Mouse (Mus musculus) CH12.LX (cell line): ENCODE measurements around the gene Sox2. TPM values are rescaled to one million over a fixed set of nuclear protein-coding genes. Genes with fewer than 3 reads are reported as not detected.

Experiments
- DNase-seq: peaks from one replicate; pipeline ENCODE4 v3.0.0-alpha.2; 2013; ENCODE audit errors: extremely low read depth
- H3K27ac ChIP-seq: 2 replicates; pipeline ENCODE4 v1.5.1; 2012; ENCODE audit warnings: low read depth, mild to moderate bottlenecking, control low read depth, moderate library complexity; ENCODE audit not compliant: insufficient read depth
- H3K27me3 ChIP-seq: replicated peaks from 2 replicates; pipeline ENCODE3; 2012; ENCODE audit warnings: inconsistent platforms
- H3K36me3 ChIP-seq, 2 experiments: replicated peaks in 1 of 2; 2 replicates each; pipeline versions ENCODE3 to v1.6.1; 2012; ENCODE audit warnings: inconsistent platforms in 1 of 2, low read length in 1 of 2, mild to moderate bottlenecking in 1 of 2, mixed read lengths in 1 of 2, moderate library complexity in 1 of 2; ENCODE audit not compliant: control insufficient read depth in 1 of 2, insufficient read depth in 1 of 2
- H3K4me1 ChIP-seq, 2 experiments: 2 replicates each; pipeline ENCODE4 v1.6.1; 2012; ENCODE audit warnings: inconsistent platforms in 1 of 2, moderate library complexity in 1 of 2; ENCODE audit not compliant: insufficient read depth in 2 of 2, control insufficient read depth in 1 of 2
- H3K4me2 ChIP-seq: 2 replicates; pipeline ENCODE4 v1.6.1; 2012; ENCODE audit warnings: low read depth, mild to moderate bottlenecking, control low read depth; ENCODE audit not compliant: poor library complexity, insufficient read depth, severe bottlenecking
- H3K4me3 ChIP-seq, 3 experiments: fragments of 150-350 bp in 1 of 3; sonication (generic) in 1 of 3; replicated peaks in 1 of 3; 2 replicates each; pipeline versions ENCODE3 to v1.5.1; 2011 to 2012; ENCODE audit warnings: low read depth in 2 of 3, low read length in 2 of 3, mild to moderate bottlenecking in 2 of 3, moderate library complexity in 2 of 3, control low read depth in 1 of 3, improper control_type of control experiment in 1 of 3, inconsistent platforms in 1 of 3, mixed read lengths in 1 of 3; ENCODE audit not compliant: poor library complexity in 1 of 3
- H3K79me2 ChIP-seq: replicated peaks from 2 replicates; pipeline ENCODE4 v1.6.1; 2012; ENCODE audit warnings: mild to moderate bottlenecking, moderate library complexity; ENCODE audit not compliant: control insufficient read depth, poor library complexity, insufficient read depth, severe bottlenecking; ENCODE audit errors: extremely low read depth
- H3K9ac ChIP-seq: 2 replicates; pipeline ENCODE4 v1.6.1; 2012; ENCODE audit warnings: low read depth, mild to moderate bottlenecking, control low read depth, moderate library complexity; ENCODE audit not compliant: insufficient read depth
- H3K9me3 ChIP-seq: replicated peaks from 2 replicates; pipeline ENCODE3; 2012; ENCODE audit warnings: low read length, inconsistent platforms, mixed read lengths
- BHLHE40 ChIP-seq: IDR thresholded peaks from 2 replicates; pipeline ENCODE4 v1.6.1; 2011; ENCODE audit warnings: mild to moderate bottlenecking, low read depth, low read length, improper control_type of control experiment
- CHD1 ChIP-seq: IDR thresholded peaks from 2 replicates; pipeline ENCODE4 v1.6.1; 2012; ENCODE audit warnings: low read depth, low read length, improper control_type of control experiment, inconsistent platforms
- CHD2 ChIP-seq: IDR thresholded peaks from 2 replicates; pipeline ENCODE4 v1.6.1; 2011; ENCODE audit warnings: low read length, improper control_type of control experiment
- CTCF ChIP-seq, 2 experiments: IDR thresholded peaks in 1 of 2; conservative IDR thresholded peaks in 1 of 2; 2 replicates each; pipeline ENCODE4 v1.5.1; 2011 to 2012; ENCODE audit warnings: low read depth in 2 of 2, low read length in 2 of 2, improper control_type of control experiment in 1 of 2, inconsistent platforms in 1 of 2, mild to moderate bottlenecking in 1 of 2, moderate library complexity in 1 of 2
- E2F4 ChIP-seq: IDR thresholded peaks from 2 replicates; pipeline ENCODE4 v1.6.1; 2011; ENCODE audit warnings: low read depth, low read length, improper control_type of control experiment; ENCODE audit not compliant: insufficient replicate concordance
- ELF1 ChIP-seq: IDR thresholded peaks from 2 replicates; pipeline ENCODE4 v1.6.1; 2014; ENCODE audit warnings: low read depth, mild to moderate bottlenecking, inconsistent platforms, low read length, improper control_type of control experiment
- EP300 ChIP-seq: IDR thresholded peaks from 2 replicates; pipeline ENCODE4 v1.6.1; 2011; ENCODE audit warnings: low read length, improper control_type of control experiment
- ETS1 ChIP-seq: conservative IDR thresholded peaks from 2 replicates; pipeline ENCODE4 v1.6.1; 2012; ENCODE audit warnings: low read depth, mild to moderate bottlenecking, inconsistent platforms, low read length, improper control_type of control experiment, moderate library complexity
- GABPA ChIP-seq: IDR thresholded peaks from 2 replicates; pipeline ENCODE4 v1.6.1; 2012; ENCODE audit warnings: low read depth, low read length, improper control_type of control experiment, inconsistent platforms; ENCODE audit not compliant: insufficient replicate concordance
- HCFC1 ChIP-seq: IDR thresholded peaks from 2 replicates; pipeline ENCODE4 v1.6.1; 2012; ENCODE audit warnings: low read depth, mild to moderate bottlenecking, inconsistent platforms, low read length, improper control_type of control experiment
- JUN ChIP-seq: IDR thresholded peaks from 2 replicates; pipeline ENCODE4 v1.6.1; 2011; ENCODE audit warnings: low read depth, mild to moderate bottlenecking, low read length, improper control_type of control experiment, moderate library complexity; ENCODE audit not compliant: insufficient read depth
- JUND ChIP-seq: conservative IDR thresholded peaks from 2 replicates; pipeline ENCODE4 v1.6.1; 2011; ENCODE audit warnings: low read depth, low read length, improper control_type of control experiment
- MAFK ChIP-seq: IDR thresholded peaks from 2 replicates; pipeline ENCODE4 v1.6.1; 2011; ENCODE audit warnings: low read length, improper control_type of control experiment; ENCODE audit not compliant: insufficient replicate concordance
- MAZ ChIP-seq: IDR thresholded peaks from 2 replicates; pipeline ENCODE4 v1.6.1; 2012; ENCODE audit warnings: low read depth, mild to moderate bottlenecking, inconsistent platforms, low read length, improper control_type of control experiment, moderate library complexity
- MYC ChIP-seq: IDR thresholded peaks from 2 replicates; pipeline ENCODE4 v1.6.1; 2011; ENCODE audit warnings: low read depth, mild to moderate bottlenecking, improper control_type of control experiment, low read length
- POLR2AphosphoS2 ChIP-seq: IDR thresholded peaks from 2 replicates; pipeline ENCODE4 v1.6.1; 2011; ENCODE audit warnings: low read depth, low read length, improper control_type of control experiment
- RAD21 ChIP-seq: IDR thresholded peaks from 2 replicates; pipeline ENCODE4 v1.6.1; 2011; ENCODE audit warnings: low read depth, mild to moderate bottlenecking, low read length, improper control_type of control experiment, moderate library complexity
- SIN3A ChIP-seq: IDR thresholded peaks from 2 replicates; pipeline ENCODE4 v1.6.1; 2012; ENCODE audit warnings: low read length, improper control_type of control experiment, inconsistent platforms
- SMC3 ChIP-seq: IDR thresholded peaks from 2 replicates; pipeline ENCODE4 v1.6.1; 2011; ENCODE audit warnings: low read depth, low read length, improper control_type of control experiment
- TBP ChIP-seq: conservative IDR thresholded peaks from 2 replicates; pipeline ENCODE4 v1.6.1; 2011; ENCODE audit warnings: low read depth, low read length, improper control_type of control experiment
- USF1 ChIP-seq: IDR thresholded peaks from 2 replicates; pipeline ENCODE4 v1.6.1; 2014; ENCODE audit warnings: low read depth, mild to moderate bottlenecking, inconsistent platforms, low read length, improper control_type of control experiment
- ZKSCAN1 ChIP-seq: IDR thresholded peaks from 2 replicates; pipeline ENCODE4 v1.6.1; 2012; ENCODE audit warnings: low read depth, inconsistent platforms, low read length, improper control_type of control experiment, borderline replicate concordance
- ZNF384 ChIP-seq: IDR thresholded peaks from 2 replicates; pipeline ENCODE4 v1.6.1; 2012; ENCODE audit warnings: low read depth, low read length, improper control_type of control experiment, inconsistent platforms
- dilution Hi-C: fragments of 300-500 bp; cut with MboI; formaldehyde crosslinking; loops from 2 replicates; pipeline ENCODE4 v1.14.3; 2020; ENCODE audit warnings: low sequenced_read_pairs; ENCODE audit not compliant: extremely low pct_unique_long_range_greater_than_20kb, extremely low pct_ligation_motif_present
- in situ Hi-C: fragments of 300-500 bp; cut with MboI; formaldehyde crosslinking; loops from 3 replicates; pipeline ENCODE4 v1.14.3; 2019; ENCODE audit warnings: low sequenced_read_pairs, low pct_ligation_motif_present, low pct_unique_long_range_greater_than_20kb, mixed read lengths
- polyA plus RNA-seq: library from polyadenylated mRNA; unstranded; fragments of >175 nt; gene quantifications from 2 replicates; pipeline ENCODE4 v1.2.1, GENCODE M21; 2012; ENCODE audit warnings: low read depth; ENCODE audit not compliant: insufficient read length
- total RNA-seq, 2 experiments: library from RNA; depleted of rRNA; stranded (reverse); fragments of 300-350 nt in 1 of 2; fragments of >200 nt in 1 of 2; gene quantifications; 2 replicates each; pipeline ENCODE4 v1.2.3; 2012 to 2014

Sox2 gene
- total and polyA plus RNA-seq, 3 experiments: not detected

- peaks cover 84% of the 10 kb centered on the region for H3K9me3 ChIP-seq
- no peaks in the 10 kb centered on the region for H3K79me2 ChIP-seq
- in situ Hi-C loops (no loop called here), dilution Hi-C loops (no loop called here)
- DNase-seq: no peak
- no peak overlapping the region for H3K4me3 ChIP-seq
- no peak overlapping the region for H3K27ac ChIP-seq
- H3K9ac ChIP-seq: no peak overlapping the region
- H3K4me1 ChIP-seq: no peaks in the 10 kb centered on the region
- no peak overlapping the region for H3K4me2 ChIP-seq
- no peaks in the 10 kb centered on the region for H3K27me3 ChIP-seq
- no peak for TF ChIP-seq ZNF384
- TF ChIP-seq USF1: no peak
- no peak for TF ChIP-seq SIN3A
- TF ChIP-seq MAZ: no peak
- no peak for TF ChIP-seq MAFK
- TF ChIP-seq POLR2AphosphoS2: no peak
- TF ChIP-seq CHD1: no peak
- TF ChIP-seq GABPA: no peak
- no peak for TF ChIP-seq ELF1
- no peak for TF ChIP-seq JUN
- TF ChIP-seq CTCF (conservative IDR thresholded peaks at IDR 0.05 in 1 of 2, IDR thresholded peaks at IDR 0.05 in 1 of 2; ENCODE audit: low read depth in 2 of 2, low read length in 2 of 2): no peak
- no peak for TF ChIP-seq JUND
- no peak for TF ChIP-seq ETS1
- TF ChIP-seq EP300: no peak
- TF ChIP-seq BHLHE40: no peak
- TF ChIP-seq CHD2: no peak
- no peak for TF ChIP-seq TBP
- TF ChIP-seq SMC3: no peak
- TF ChIP-seq, all 38 proteins: peak for 0
- no peaks in the 10 kb centered on the region for H3K36me3 ChIP-seq
Measured at GRCm38 (mm10) chr3:34662008-34662711, 12.0 kb downstream of the Sox2 start.

DNA sequence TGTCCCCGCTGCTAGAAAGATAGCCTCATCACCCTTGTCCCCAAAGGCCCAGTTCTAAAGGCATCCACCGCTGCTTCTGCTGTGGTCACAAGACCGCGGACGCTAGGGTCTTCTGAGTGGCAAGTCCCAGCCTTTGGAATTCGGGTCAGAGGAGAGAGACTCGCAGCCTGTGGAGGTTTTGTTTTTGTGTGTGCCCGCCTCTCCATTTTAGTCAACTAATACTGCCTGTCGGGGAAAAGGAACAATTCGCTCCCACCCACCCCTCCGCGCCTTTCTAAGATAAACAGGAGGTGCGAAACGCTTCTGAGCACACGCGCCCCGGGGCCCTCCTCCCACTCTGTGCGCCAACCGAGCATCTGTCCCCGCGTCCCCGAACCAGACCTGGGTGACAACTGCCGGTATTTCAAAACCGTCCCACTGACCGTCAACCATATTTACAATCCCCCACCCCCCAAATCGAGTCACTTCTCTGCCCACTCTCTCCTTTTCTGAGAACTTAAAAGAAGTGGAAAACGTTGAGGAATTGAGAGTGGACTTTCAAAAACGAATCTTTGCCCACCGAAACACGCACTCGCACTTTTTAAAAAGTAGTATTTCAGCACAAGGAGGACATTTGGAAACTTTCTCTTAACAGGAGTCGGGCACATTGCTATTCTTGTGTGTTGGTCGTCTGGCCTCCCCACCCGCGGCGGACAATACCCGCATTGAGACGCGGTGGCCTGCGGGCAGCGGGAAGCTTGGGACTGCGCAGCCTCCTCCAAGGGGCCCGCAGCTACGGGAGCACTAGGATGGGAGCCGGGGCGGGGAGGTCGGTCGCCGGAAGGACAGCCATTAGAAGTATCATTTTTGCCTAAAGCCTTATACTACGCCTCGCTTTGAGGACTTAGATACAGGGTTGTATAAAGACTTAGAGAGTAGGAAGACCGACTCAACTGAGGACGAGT is 12.8 kb downstream of the Sox2 start:
- in situ Hi-C loops: no loop called here
- TF ChIP-seq POLR2AphosphoS2: no peak
- TF ChIP-seq BHLHE40: no peak
- TF ChIP-seq HCFC1: no peak
- TF ChIP-seq MYC: no peak
- TF ChIP-seq MAFK: no peak
- no peak for TF ChIP-seq TBP
- no peak for TF ChIP-seq SMC3
- TF ChIP-seq ZKSCAN1: no peak
- TF ChIP-seq CTCF (conservative IDR thresholded peaks at IDR 0.05 in 1 of 2, IDR thresholded peaks at IDR 0.05 in 1 of 2; ENCODE audit: low read depth in 2 of 2, low read length in 2 of 2): no peak
- TF ChIP-seq E2F4: no peak
- no peak for TF ChIP-seq RAD21
- TF ChIP-seq EP300: no peak
- TF ChIP-seq ETS1: no peak
- no peak for TF ChIP-seq ZNF384
- TF ChIP-seq, all 38 proteins: peak for 0
- H3K9ac ChIP-seq: no peak overlapping the region
- H3K4me1 ChIP-seq: no peaks in the 10 kb centered on the region
- no peak for DNase-seq
- H3K4me3 ChIP-seq: no peak overlapping the region
- H3K9me3 ChIP-seq: peaks cover 80% of the 10 kb centered on the region
- no peak overlapping the region for H3K4me2 ChIP-seq
- no peaks in the 10 kb centered on the region for H3K79me2 ChIP-seq
- H3K27me3 ChIP-seq: no peaks in the 10 kb centered on the region
- dilution Hi-C loops: no loop called here
- H3K27ac ChIP-seq: no peak overlapping the region
- H3K36me3 ChIP-seq: no peaks in the 10 kb centered on the region
